Mouse (Mus musculus): Measurements from ENCODE around the gene Tpp1.

GRCm38 (mm10) chr7:105773041-105773440 is 21.0 kb upstream of the Tpp1 start:
- TF ChIP-seq MYOD1 (IDR thresholded peaks at IDR 0.05; ENCODE audit: control insufficient read depth, insufficient read length, low read depth) (no peak), MAX (IDR thresholded peaks at IDR 0.05) (no peak), MYOG (IDR thresholded peaks at IDR 0.05; ENCODE audit: control insufficient read depth, extremely low read depth, insufficient read length) (no peak), CTCF (IDR thresholded peaks at IDR 0.05; ENCODE audit: control insufficient read depth, insufficient read depth, insufficient read length) (no peak), USF1 (IDR thresholded peaks at IDR 0.05; ENCODE audit: low read depth) (no peak), CEBPB (IDR thresholded peaks at IDR 0.05; ENCODE audit: low read depth) (no peak), FOSL1 (IDR thresholded peaks at IDR 0.05; ENCODE audit: insufficient read depth, low read length, poor library complexity, severe bottlenecking) (no peak)

Data from C2C12 (cell line).